Mouse (Mus musculus) layer of hippocampus, postnatal 36 days (tissue): Measurements from ENCODE around the gene Atxn7l2. TPM values are rescaled to one million over a fixed set of nuclear protein-coding genes. Genes with fewer than 3 reads are reported as not detected.
"Not testable (repeated sequence)": the region's sequence is repeated elsewhere in the genome, so short reads cannot be mapped to it uniquely, and the experiment has no call there.

Experiments used
- DNase-seq, 2 experiments: peaks; one replicate each; pipeline ENCODE4 v3.0.0; 2022
- total RNA-seq, 2 experiments: library from RNA; stranded (reverse); gene quantifications; 2 replicates each; pipeline ENCODE4 v1.2.3; 2021

Gene Atxn7l2
- 10 to 100 TPM; 25.7 to 28.9 TPM for total RNA-seq

DNA sequence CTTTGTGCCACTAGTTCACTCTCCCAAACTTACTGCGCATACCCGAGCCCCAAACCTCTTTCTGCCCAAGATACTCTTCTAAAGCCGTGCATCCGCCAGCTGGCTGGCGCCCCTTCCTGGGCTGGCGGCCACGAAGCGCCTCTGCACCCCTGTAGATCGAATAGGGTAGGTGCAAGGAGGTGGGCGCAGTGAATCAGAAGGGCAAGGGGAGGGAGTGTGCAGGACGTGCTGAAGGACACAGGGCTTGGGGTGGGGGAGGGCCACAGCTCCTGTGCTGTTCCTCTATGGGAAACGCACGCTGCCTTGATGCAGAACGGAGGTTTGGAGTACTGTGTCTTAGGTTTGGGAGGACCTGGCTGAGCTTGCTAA is at the start of gene Atxn7l2:
Gene Atxn7l2, minus strand, starts transcription at position 164 of the 369 bp plus-strand sequence.
- DNase-seq = no peak

- no peak for DNase-seq
These were observed 48.6 kb upstream of the Atxn7l2 start for GRCm38 (mm10) chr3:108259319-108259718.

DNA sequence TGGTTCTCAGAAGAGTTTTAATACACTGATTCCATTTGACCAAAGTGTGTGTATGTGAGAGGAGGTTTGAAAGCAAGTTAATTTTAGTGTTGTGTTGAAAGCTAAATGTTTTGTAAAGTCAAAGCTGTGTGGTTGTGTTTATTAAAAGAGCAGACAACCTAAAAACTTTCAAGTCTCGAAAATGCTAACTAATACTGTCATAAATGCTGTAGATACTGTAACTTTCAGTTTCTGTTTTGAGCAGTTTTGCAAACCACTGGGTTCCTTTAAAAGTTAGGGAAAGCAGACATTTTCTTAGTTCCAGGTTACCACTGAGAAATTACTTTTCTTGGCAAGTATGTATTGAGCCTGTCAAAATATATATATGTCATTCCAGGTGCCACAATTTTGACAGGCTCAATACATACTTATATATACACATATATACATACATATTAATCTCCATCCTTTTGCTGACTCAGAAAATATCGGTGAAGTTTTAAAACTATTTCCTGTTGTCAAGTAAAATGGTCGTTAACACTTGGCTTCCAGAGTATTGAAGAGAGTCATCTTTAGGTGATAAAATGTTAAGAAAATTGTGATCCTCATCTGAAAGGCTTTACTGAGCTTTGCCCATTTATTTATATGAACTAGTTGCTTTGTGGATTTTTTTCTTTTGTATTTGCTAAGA is 47.2 kb upstream of the Atxn7l2 start:
- DNase-seq = no peak

GRCm38 (mm10) chr3:108256719-108257637 is 46.2 kb upstream of the Atxn7l2 start, which contains the start of gene Psma5:
Gene Psma5, plus strand, starts transcription at chr3:108256926.
- peak; percentile 91 for DNase-seq

- DNase-seq = no peak
These were observed 36.1 kb upstream of the Atxn7l2 start for GRCm38 (mm10) chr3:108246857-108247256.

- no peak for DNase-seq
These were observed 30.6 kb upstream of the Atxn7l2 start for GRCm38 (mm10) chr3:108241243-108241839.

DNA sequence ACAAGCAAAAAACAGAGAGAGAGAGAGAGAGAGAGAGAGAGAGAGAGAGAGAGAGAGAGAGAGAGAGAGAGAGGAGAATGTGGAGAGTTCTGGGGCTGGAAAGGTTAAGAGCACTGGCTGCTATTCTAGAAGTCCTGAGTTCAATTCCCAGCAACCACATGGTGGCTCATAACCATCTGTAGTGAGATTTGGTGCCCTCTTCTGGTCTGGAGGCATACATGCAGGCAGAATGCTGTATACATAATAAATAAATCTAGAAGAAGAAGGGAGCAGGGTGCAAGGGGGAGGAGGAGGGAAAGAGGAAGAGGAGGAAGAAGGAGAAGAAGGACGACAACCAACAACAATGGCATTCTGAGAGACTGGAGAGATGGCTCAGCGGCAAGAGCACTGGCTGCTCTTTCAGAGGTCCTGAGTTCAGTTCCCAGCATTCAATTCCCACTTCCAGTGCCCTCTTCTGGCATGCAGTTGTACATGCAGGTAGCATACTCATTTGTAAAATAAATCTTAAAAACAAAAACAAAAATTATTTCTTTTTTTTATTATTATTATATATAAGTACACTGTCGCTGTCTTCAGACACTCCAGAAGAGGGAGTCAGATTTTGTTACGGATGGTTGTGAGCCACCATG is 26.9 kb upstream of the Atxn7l2 start:
- not testable (repeated sequence) for DNase-seq

- no peak for DNase-seq
These were observed 20.9 kb upstream of the Atxn7l2 start for GRCm38 (mm10) chr3:108231646-108232045.

DNA sequence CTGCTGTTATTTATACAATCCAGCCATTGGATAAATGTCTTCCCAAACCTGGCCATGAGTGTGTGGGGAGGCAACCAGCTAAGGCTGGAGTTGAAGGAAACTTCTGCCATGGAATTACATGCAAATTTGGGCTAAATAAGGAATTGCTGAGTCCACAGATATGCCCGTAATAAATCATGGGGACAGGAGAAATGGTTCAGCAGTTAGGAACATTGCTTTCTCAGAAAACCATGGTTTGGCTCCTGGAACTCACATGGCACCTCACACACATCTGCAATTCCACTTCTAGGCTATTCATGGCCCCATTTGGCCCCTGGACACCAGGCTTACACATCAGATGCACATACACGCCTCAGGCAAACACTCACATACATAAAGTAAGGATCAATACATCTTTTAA is 16.8 kb upstream of the Atxn7l2 start:
- DNase-seq = no peak

- peak in 1 of 2 experiments; percentile 12 for DNase-seq
These were observed 16.0 kb upstream of the Atxn7l2 start, which contains the start of gene Sypl2 for GRCm38 (mm10) chr3:108226558-108227350. Gene Sypl2, minus strand, starts transcription at chr3:108226648.

- peak in 1 of 2 experiments; percentile 1 for DNase-seq
These were observed 15.2 kb upstream of the Atxn7l2 start for GRCm38 (mm10) chr3:108225711-108226557.

GRCm38 (mm10) chr3:108220661-108221060 is 9.9 kb upstream of the Atxn7l2 start:
- no peak for DNase-seq

GRCm38 (mm10) chr3:108214734-108215133 is 4.0 kb upstream of the Atxn7l2 start:
- no peak for DNase-seq

GRCm38 (mm10) chr3:108212406-108212805 is 1.7 kb upstream of the Atxn7l2 start:
- peak in 1 of 2 experiments; percentile 2 for DNase-seq

DNA sequence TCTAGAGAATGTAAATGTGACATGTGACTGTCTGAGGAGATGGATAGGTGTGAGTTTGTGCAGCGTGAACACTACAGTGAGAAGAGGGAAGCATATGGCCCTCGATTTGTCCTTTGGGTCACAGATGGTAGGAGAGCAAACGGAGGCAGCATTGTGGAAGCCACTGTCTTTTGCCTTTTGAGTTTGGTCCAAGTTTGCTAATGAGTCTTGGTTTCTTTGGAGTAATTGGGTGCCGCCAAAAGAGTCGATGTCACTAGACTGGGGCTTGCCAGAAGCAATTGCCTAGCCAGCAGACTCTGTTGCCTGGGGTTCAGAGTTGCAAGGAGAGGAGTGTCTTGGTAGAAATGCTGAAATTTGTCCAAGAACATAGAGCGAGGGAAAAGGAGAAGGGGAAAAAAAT is 1.1 kb upstream of the Atxn7l2 start:
- DNase-seq = peak in 1 of 2 experiments; percentile 24

- DNase-seq = peak; percentile 94
These were observed 576 bp downstream of the Atxn7l2 start for GRCm38 (mm10) chr3:108209946-108210770.

DNA sequence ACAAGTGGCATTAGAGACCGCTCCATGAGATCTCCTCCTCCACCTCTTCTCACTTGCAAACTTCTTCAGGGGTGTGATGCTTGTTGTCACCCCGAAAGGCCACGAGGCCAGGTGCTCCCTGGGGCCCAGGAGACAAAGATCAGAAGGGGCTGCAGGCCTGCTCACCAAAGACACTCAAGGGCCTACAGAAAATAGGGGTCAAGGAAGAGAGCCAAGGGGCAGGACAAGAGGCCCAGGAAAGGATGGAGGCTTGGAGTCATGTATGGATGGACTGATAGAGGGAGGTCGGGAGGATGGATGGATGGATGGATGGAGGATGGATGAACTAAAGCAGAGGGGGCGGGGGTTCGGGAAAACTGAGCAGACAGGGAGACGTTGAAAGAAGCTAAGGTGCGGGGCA is 1.2 kb downstream of the Atxn7l2 start:
- DNase-seq = peak in 1 of 2 experiments; percentile 4

- DNase-seq = no peak
These were observed 1.7 kb downstream of the Atxn7l2 start for GRCm38 (mm10) chr3:108209001-108209400.

DNA sequence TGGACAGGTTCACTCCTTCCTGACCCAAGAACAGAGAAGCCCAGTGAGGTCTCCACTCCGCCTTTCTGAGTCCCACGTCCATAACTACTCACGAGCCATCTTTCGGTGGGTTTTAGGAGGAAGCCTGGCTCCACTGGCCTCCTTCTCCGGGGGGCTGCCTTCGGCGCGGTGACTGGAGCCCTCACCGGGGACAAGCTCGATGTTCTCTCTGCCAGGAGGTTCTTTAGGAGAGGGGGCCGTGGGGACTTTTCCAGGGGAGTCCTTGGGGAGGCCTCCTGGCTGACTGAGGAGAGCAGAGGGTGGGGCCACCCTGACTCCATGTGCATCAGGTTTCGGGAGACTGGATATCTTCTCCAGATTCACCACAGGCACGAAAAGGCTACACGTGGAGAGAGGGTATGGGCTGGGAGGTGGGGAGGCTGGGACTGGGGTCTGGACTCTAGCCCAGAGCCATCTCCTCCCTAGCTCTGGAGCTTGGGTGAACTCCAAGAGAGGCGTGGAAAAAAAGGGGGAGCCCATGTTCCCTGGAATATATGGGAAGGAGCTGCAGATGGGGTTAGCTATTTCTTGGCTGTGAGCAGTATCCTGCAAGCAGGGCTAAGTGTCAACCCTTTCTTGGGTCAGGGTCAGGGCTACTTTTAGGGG is 3.9 kb downstream of the Atxn7l2 start:
- DNase-seq = peak in 1 of 2 experiments; percentile 15
